ENCODE assay signal across 9 mouse cellular contexts in the genomic region with DNA sequence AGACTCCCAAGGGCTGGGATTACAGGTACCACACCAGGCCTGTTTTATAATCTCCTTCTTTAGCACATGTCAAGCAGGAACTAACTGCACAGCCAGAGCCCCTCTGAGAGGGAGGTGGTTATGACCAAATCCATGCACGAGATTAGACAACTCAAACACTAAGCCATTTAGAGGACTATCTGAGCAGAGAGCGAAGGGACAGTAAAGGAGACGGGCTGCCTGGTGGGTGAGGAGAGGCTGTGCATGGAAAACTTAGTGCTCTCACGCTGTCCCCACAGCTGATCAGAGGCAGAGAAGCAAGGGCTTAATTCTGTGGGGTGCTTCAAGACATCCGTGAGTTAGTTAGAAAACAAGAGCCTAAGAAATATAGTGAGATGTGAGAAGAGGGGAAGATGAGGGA. TPM values are rescaled to one million over a fixed set of nuclear protein-coding genes. Genes with fewer than 3 reads are reported as not detected.
DNase-seq lines count a peak whose midpoint lies in the region; ATAC-seq and TF ChIP-seq lines count a peak whose summit lies in the region.
"Had no signal": no experiment of that assay in that cellular context is flagged by ENCODE, and none has a peak within 500 bp of the region (broad histone marks: within the 10 kb centered on the region; RNA-seq: fewer than 3 reads in every experiment).

No protein-coding gene starts in this region.

- dilution Hi-C loops in CH12.LX (cut with MboI; ENCODE audit: extremely low pct_ligation_motif_present, extremely low pct_unique_long_range_greater_than_20kb, low sequenced_read_pairs), result no loop called here

- intact Hi-C loops in heart, adult 2 months (cut with DNase I), result no loop called here
- intact Hi-C loops in heart, postnatal 25 days (cut with DNase I), result no loop called here

- no peaks in the 10 kb centered on the region for H3K27me3 ChIP-seq in heart, adult 2 months (ENCODE audit: control insufficient read depth, insufficient read depth, low read length)
- H3K27me3 ChIP-seq in CH12.LX (replicated peaks), result no peaks in the 10 kb centered on the region
- H3K27me3 ChIP-seq in forebrain, embryonic 14.5 days (replicated peaks; ENCODE audit: control insufficient read depth, insufficient read depth, low read length), result no peaks in the 10 kb centered on the region
- peaks cover 32% of the 10 kb centered on the region for H3K27me3 ChIP-seq in liver, embryonic 12.5 days (replicated peaks)

- H3K9me3 ChIP-seq in CH12.LX (replicated peaks; ENCODE audit: low read length), result no peaks in the 10 kb centered on the region
- H3K9me3 ChIP-seq in forebrain, embryonic 14.5 days (replicated peaks; ENCODE audit: control insufficient read depth, low read length), result no peaks in the 10 kb centered on the region
- H3K9me3 ChIP-seq in liver, embryonic 12.5 days (replicated peaks), result no peaks in the 10 kb centered on the region

- no peaks in the 10 kb centered on the region for H3K36me3 ChIP-seq in heart, adult 2 months (ENCODE audit: control insufficient read depth, insufficient read depth, low read length)
- H3K36me3 ChIP-seq in CH12.LX (replicated peaks in 1 of 2; ENCODE audit: control insufficient read depth in 1 of 2, insufficient read depth in 1 of 2, low read length in 1 of 2), result peaks cover 0 to 24% of the 10 kb centered on the region in 2 experiments
- 0 out of 2 replicates have a peak, but pooled peaks cover 8% of the 10 kb centered on the region for H3K36me3 ChIP-seq in forebrain, embryonic 14.5 days (ENCODE audit: control insufficient read depth, insufficient read depth, low read length)
- H3K36me3 ChIP-seq in liver, embryonic 12.5 days, result no peaks in the 10 kb centered on the region

- TF ChIP-seq CTCF in heart, adult 2 months (IDR thresholded peaks at IDR 0.05), result no peak
- no peak for TF ChIP-seq CTCF in CH12.LX (conservative IDR thresholded peaks at IDR 0.05 in 1 of 2, IDR thresholded peaks at IDR 0.05 in 1 of 2; ENCODE audit: low read depth in 2 of 2, low read length in 2 of 2)

- ATAC-seq in forebrain, embryonic 14.5 days, result peak; percentile 45; the same call in 1 of the 2 replicates
- ATAC-seq in liver, embryonic 12.5 days, result no peak
- no peak for ATAC-seq in activated CD4-positive, CD25-positive, alpha-beta regulatory T cell, adult 4 months

- no peak overlapping the region for H3K9ac ChIP-seq in heart, adult 2 months (ENCODE audit: low read depth, low read length)
- H3K9ac ChIP-seq in CH12.LX (ENCODE audit: insufficient read depth, low read depth), result no peak overlapping the region
- peak overlapping the region; percentile 54 for H3K9ac ChIP-seq in forebrain, embryonic 14.5 days (ENCODE audit: low read length)
- H3K9ac ChIP-seq in liver, embryonic 12.5 days, result no peak overlapping the region

- peak overlapping the region; percentile 45; the same call in 1 of the 2 replicates for H3K27ac ChIP-seq in heart, adult 2 months
- H3K27ac ChIP-seq in CH12.LX (ENCODE audit: insufficient read depth, low read depth), result no peak overlapping the region
- H3K27ac ChIP-seq in forebrain, embryonic 14.5 days (ENCODE audit: low read depth, low read length), result no peak overlapping the region
- no peak overlapping the region for H3K27ac ChIP-seq in liver, embryonic 12.5 days

- H3K4me2 ChIP-seq in CH12.LX (ENCODE audit: insufficient read depth, low read depth, poor library complexity, severe bottlenecking), result peak overlapping the region; percentile 54; the same call in 1 of the 2 replicates
- H3K4me2 ChIP-seq in forebrain, embryonic 14.5 days (ENCODE audit: low read length), result peak overlapping the region; percentile 64
- H3K4me2 ChIP-seq in liver, embryonic 12.5 days, result peak overlapping the region; percentile 51

- H3K4me1 ChIP-seq in heart, adult 2 months (ENCODE audit: control insufficient read depth, insufficient read depth, low read length), result no peaks in the 10 kb centered on the region
- peaks cover 0 to 5% of the 10 kb centered on the region in 2 experiments; a peak in 1 of 4 replicates for H3K4me1 ChIP-seq in CH12.LX (ENCODE audit: control insufficient read depth in 1 of 2, insufficient read depth in 2 of 2)
- H3K4me1 ChIP-seq in forebrain, embryonic 14.5 days (ENCODE audit: control insufficient read depth, insufficient read depth, low read length), result peaks cover 8% of the 10 kb centered on the region; the same call in 1 of the 2 replicates
- H3K4me1 ChIP-seq in liver, embryonic 12.5 days, result peaks cover 7% of the 10 kb centered on the region; the same call in 1 of the 2 replicates

- no peak for TF ChIP-seq EP300 in heart, adult 2 months (IDR thresholded peaks at IDR 0.05; ENCODE audit: insufficient read depth, low read depth, low read length)
- TF ChIP-seq EP300 in CH12.LX (IDR thresholded peaks at IDR 0.05; ENCODE audit: low read length), result no peak

- TF ChIP-seq RAD21 in CH12.LX (IDR thresholded peaks at IDR 0.05; ENCODE audit: low read depth, low read length), result no peak

- no peak for TF ChIP-seq POLR2A in heart, adult 2 months (IDR thresholded peaks at IDR 0.05; ENCODE audit: insufficient read depth, low read depth, low read length)
- TF ChIP-seq POLR2A in CH12.LX (IDR thresholded peaks at IDR 0.05; ENCODE audit: low read depth, low read length), result no peak

- WGBS in heart, adult 2 months, result 36% methylated on average over 5 of the region's 5 CpGs
- 12% methylated on average over 5 of the region's 5 CpGs for WGBS in forebrain, embryonic 14.5 days
- 30% methylated on average over 5 of the region's 5 CpGs for WGBS in liver, embryonic 12.5 days (ENCODE audit: insufficient replicate concordance)

- no peak for DNase-seq in heart, adult 2 months
- no peak for DNase-seq in heart, postnatal 25 days (ENCODE audit: low spot score)
- no peak for DNase-seq in CH12.LX (ENCODE audit: extremely low read depth)
- DNase-seq in forebrain, embryonic 14.5 days (ENCODE audit: low spot score), result peak; percentile 14
- no peak for DNase-seq in right cerebral cortex, postnatal 10 days (ENCODE audit: low spot score in 2 of 2)
- DNase-seq in embryo, embryonic 10.5 days (ENCODE audit: low spot score), result no peak

- H3K4me3 ChIP-seq in heart, adult 2 months, result no peak overlapping the region; the same call in 1 of the 2 replicates
- peak overlapping the region in 1 of 3 experiments; percentile 3 for H3K4me3 ChIP-seq in CH12.LX (replicated peaks in 1 of 3; ENCODE audit: low read depth in 2 of 3, low read length in 2 of 3, poor library complexity in 1 of 3)
- peak overlapping the region; percentile 27 for H3K4me3 ChIP-seq in forebrain, embryonic 14.5 days (ENCODE audit: low read depth, low read length)
- no peak overlapping the region for H3K4me3 ChIP-seq in liver, embryonic 12.5 days

- in situ Hi-C loops in CH12.LX (cut with MboI; ENCODE audit: low pct_ligation_motif_present, low pct_unique_long_range_greater_than_20kb, low sequenced_read_pairs), result no loop called here

- no peaks in the 10 kb centered on the region for H3K79me2 ChIP-seq in heart, adult 2 months (replicated peaks; ENCODE audit: control insufficient read depth, insufficient read depth, low read length)
- H3K79me2 ChIP-seq in CH12.LX (replicated peaks; ENCODE audit: control insufficient read depth, extremely low read depth, insufficient read depth, poor library complexity, severe bottlenecking), result no peaks in the 10 kb centered on the region

TF ChIP-seq in CH12.LX, 34 proteins besides CTCF, POLR2A, EP300 and RAD21 (continues in another document):
- TF ChIP-seq UBTF (IDR thresholded peaks at IDR 0.05; ENCODE audit: low read depth, low read length), result no peak
- no peak for TF ChIP-seq TBP (conservative IDR thresholded peaks at IDR 0.05; ENCODE audit: low read depth, low read length)
- TF ChIP-seq GABPA (IDR thresholded peaks at IDR 0.05; ENCODE audit: insufficient replicate concordance, low read depth, low read length), result no peak

RNA-seq across cellular contexts. Expression of gene Rnft2, which starts 30.9 kb away (rescaled TPM):
- 1 to 10 TPM in 1 of 2 experiments, under 1 TPM in 1; 0.99 to 1.5 TPM for total RNA-seq in heart, adult 2 months (2021)
- polyA plus RNA-seq in heart, adult 2 months (2012; rRNA removed), result 2.2 and 3.7 TPM in 2 replicates
- total RNA-seq in heart, postnatal 25 days (2021), result 1 to 10 TPM; 1.8 TPM
- total RNA-seq in CH12.LX (2012; rRNA removed), result 2.6 and 3.4 TPM in 2 replicates
- total RNA-seq in CH12.LX (2014; rRNA removed), result 0.74 and 1.6 TPM in 2 replicates
- 4.2 and 5.1 TPM in 2 replicates for polyA plus RNA-seq in CH12.LX (2012; ENCODE audit: insufficient read length, low read depth)
- polyA plus RNA-seq in forebrain, embryonic 14.5 days (2014; fragmentation: Nextera tagmentation; extraction: Ambion mirVana), result 10.7 and 11.3 TPM in 2 replicates
- polyA plus RNA-seq in liver, embryonic 12.5 days (2016; fragmentation: Nextera tagmentation; extraction: Ambion mirVana), result 0.52 and 0.54 TPM in 2 replicates
- under 1 TPM in 1 of 2 experiments, not detected in 1; 0.26 TPM for polyA plus RNA-seq in activated CD4-positive, CD25-positive, alpha-beta regulatory T cell, adult 4 months (2017; shearing (Covaris generic))
- total RNA-seq: granulocyte monocyte progenitor cell, adult 5-6 weeks had no signal

RNA-seq across cellular contexts. Expression of gene 2410131K14Rik, which starts 31.0 kb away (rescaled TPM):
- total RNA-seq in heart, adult 2 months (2021), result 1 to 10 TPM; 8.3 to 9.5 TPM
- polyA plus RNA-seq in heart, adult 2 months (2012; rRNA removed), result 10.7 and 17.4 TPM in 2 replicates
- 1 to 10 TPM; 7.4 to 8.8 TPM for total RNA-seq in heart, postnatal 25 days (2021)
- total RNA-seq in CH12.LX (2012; rRNA removed) (9.7 and 9.8 TPM in 2 replicates), CH12.LX (2014; rRNA removed) (6.9 and 7.8 TPM in 2 replicates)
- polyA plus RNA-seq in CH12.LX (2012; ENCODE audit: insufficient read length, low read depth), result 8.9 and 9.2 TPM in 2 replicates
- 14.6 and 17.1 TPM in 2 replicates for polyA plus RNA-seq in forebrain, embryonic 14.5 days (2014; fragmentation: Nextera tagmentation; extraction: Ambion mirVana)
- polyA plus RNA-seq in liver, embryonic 12.5 days (2016; fragmentation: Nextera tagmentation; extraction: Ambion mirVana), result 2.3 and 2.6 TPM in 2 replicates
- 1 to 10 TPM; 2.5 to 3.5 TPM for polyA plus RNA-seq in activated CD4-positive, CD25-positive, alpha-beta regulatory T cell, adult 4 months (2017; shearing (Covaris generic))

RNA-seq across cellular contexts. Expression of gene Hrk, which starts 49.6 kb away (rescaled TPM):
- under 1 TPM; 0.50 TPM for total RNA-seq in heart, adult 2 months (2021)
- polyA plus RNA-seq in heart, adult 2 months (2012; rRNA removed), result 0.20 and 0.53 TPM in 2 replicates
- total RNA-seq in heart, postnatal 25 days (2021), result under 1 TPM; 0.56 to 0.88 TPM
- not detected in 2 replicates for total RNA-seq in CH12.LX (2012; rRNA removed)
- total RNA-seq in CH12.LX (2014; rRNA removed), result not detected in 2 replicates
- polyA plus RNA-seq in CH12.LX (2012; ENCODE audit: insufficient read length, low read depth), result not detected in 2 replicates
- polyA plus RNA-seq in forebrain, embryonic 14.5 days (2014; fragmentation: Nextera tagmentation; extraction: Ambion mirVana), result 1.1 and 1.7 TPM in 2 replicates
- 0.04 TPM in 1 of 2 replicates, not detected in the other for polyA plus RNA-seq in liver, embryonic 12.5 days (2016; fragmentation: Nextera tagmentation; extraction: Ambion mirVana)
- polyA plus RNA-seq in activated CD4-positive, CD25-positive, alpha-beta regulatory T cell, adult 4 months (2017; shearing (Covaris generic)), result under 1 TPM in 1 of 2 experiments, not detected in 1; 0.08 TPM
- total RNA-seq: granulocyte monocyte progenitor cell, adult 5-6 weeks had no signal

RNA-seq across cellular contexts. Expression of gene Fbxw8, which starts 58.7 kb away (rescaled TPM):
- 10 to 100 TPM; 36.8 to 39.2 TPM for total RNA-seq in heart, adult 2 months (2021)
- 35.1 and 46.8 TPM in 2 replicates for polyA plus RNA-seq in heart, adult 2 months (2012; rRNA removed)
- 10 to 100 TPM; 40.3 to 43.6 TPM for total RNA-seq in heart, postnatal 25 days (2021)
- 50.9 and 55.1 TPM in 2 replicates for total RNA-seq in CH12.LX (2012; rRNA removed)
- 38.9 and 41.7 TPM in 2 replicates for total RNA-seq in CH12.LX (2014; rRNA removed)
- polyA plus RNA-seq in CH12.LX (2012; ENCODE audit: insufficient read length, low read depth), result 41.4 and 47.3 TPM in 2 replicates
- 17.1 and 19.5 TPM in 2 replicates for polyA plus RNA-seq in forebrain, embryonic 14.5 days (2014; fragmentation: Nextera tagmentation; extraction: Ambion mirVana)
- polyA plus RNA-seq in liver, embryonic 12.5 days (2016; fragmentation: Nextera tagmentation; extraction: Ambion mirVana), result 23.1 and 24.4 TPM in 2 replicates
- 1 to 10 TPM; 3.1 to 3.6 TPM for polyA plus RNA-seq in activated CD4-positive, CD25-positive, alpha-beta regulatory T cell, adult 4 months (2017; shearing (Covaris generic))
